24 mouse cellular contexts compared by ENCODE assay signal in genomic region chr16:56705731-56706130, GRCm38 (mm10). TPM values are rescaled to one million over a fixed set of nuclear protein-coding genes. Genes with fewer than 3 reads are reported as not detected.
DNase-seq lines count a peak whose midpoint lies in the region; ATAC-seq and TF ChIP-seq lines count a peak whose summit lies in the region.
"Had no signal": no experiment of that assay in that cellular context is flagged by ENCODE, and none has a peak within 500 bp of the region (broad histone marks: within the 10 kb centered on the region; RNA-seq: fewer than 3 reads in every experiment).

No protein-coding gene starts in this region.

- WGBS in liver, embryonic 14.5 days (ENCODE audit: insufficient replicate concordance), result 82% methylated on average over 3 of the region's 3 CpGs

- H3K9me3 ChIP-seq in liver, embryonic 14.5 days (ENCODE audit: control insufficient read depth, low read length), result no peaks in the 10 kb centered on the region
- no peaks in the 10 kb centered on the region for H3K9me3 ChIP-seq in CH12.LX (replicated peaks; ENCODE audit: low read length)
- H3K9me3 ChIP-seq: embryonic facial prominence, embryonic 13.5 days; forebrain, embryonic 13.5 days; hindbrain, embryonic 12.5 days; limb, embryonic 15.5 days; midbrain, embryonic 12.5 days had no signal

- TF ChIP-seq POLR2A in CH12.LX (IDR thresholded peaks at IDR 0.05; ENCODE audit: low read depth, low read length), result no peak

- in situ Hi-C loops in CH12.LX (cut with MboI; ENCODE audit: low pct_ligation_motif_present, low pct_unique_long_range_greater_than_20kb, low sequenced_read_pairs), result loop anchor here (25.0 kb wide), 1 partner anchor 768 kb away; the partner anchor contains the start of gene Cep97

- TF ChIP-seq RAD21 in CH12.LX (IDR thresholded peaks at IDR 0.05; ENCODE audit: low read depth, low read length), result no peak; the same call in 1 of the 2 replicates

- peaks cover 3% of the 10 kb centered on the region for H3K79me2 ChIP-seq in CH12.LX (replicated peaks; ENCODE audit: control insufficient read depth, extremely low read depth, insufficient read depth, poor library complexity, severe bottlenecking)

- no peaks in the 10 kb centered on the region for H3K27me3 ChIP-seq in liver, embryonic 14.5 days (ENCODE audit: control insufficient read depth, insufficient read depth, low read length)
- no peaks in the 10 kb centered on the region for H3K27me3 ChIP-seq in CH12.LX (replicated peaks)
- H3K27me3 ChIP-seq: embryonic facial prominence, embryonic 13.5 days; forebrain, embryonic 13.5 days; hindbrain, embryonic 12.5 days; limb, embryonic 15.5 days; midbrain, embryonic 12.5 days had no signal

- dilution Hi-C loops in CH12.LX (cut with MboI; ENCODE audit: extremely low pct_ligation_motif_present, extremely low pct_unique_long_range_greater_than_20kb, low sequenced_read_pairs), result no loop called here

- H3K27ac ChIP-seq in liver, embryonic 14.5 days, result no peak overlapping the region
- H3K27ac ChIP-seq in CH12.LX (ENCODE audit: insufficient read depth, low read depth), result no peak overlapping the region
- H3K27ac ChIP-seq: embryonic facial prominence, embryonic 13.5 days; forebrain, embryonic 13.5 days; hindbrain, embryonic 12.5 days; left cerebral cortex, adult 2 months; limb, embryonic 15.5 days; midbrain, embryonic 12.5 days had no signal

- TF ChIP-seq CTCF in liver, embryonic 14.5 days (IDR thresholded peaks at IDR 0.05; ENCODE audit: low read depth), result peak; percentile 25; the same call in 1 of the 2 replicates
- peak in 1 of 2 experiments; percentile 50; a peak in 2 of 4 replicates for TF ChIP-seq CTCF in CH12.LX (conservative IDR thresholded peaks at IDR 0.05 in 1 of 2, IDR thresholded peaks at IDR 0.05 in 1 of 2; ENCODE audit: low read depth in 2 of 2, low read length in 2 of 2)

- no peak overlapping the region for H3K4me3 ChIP-seq in liver, embryonic 14.5 days (ENCODE audit: insufficient read depth in 1 of 2, low read depth in 2 of 2, low read length in 2 of 2)
- H3K4me3 ChIP-seq in CH12.LX (replicated peaks in 1 of 3; ENCODE audit: low read depth in 2 of 3, low read length in 2 of 3, poor library complexity in 1 of 3), result no peak overlapping the region
- H3K4me3 ChIP-seq: embryonic facial prominence, embryonic 13.5 days; erythroblast, embryonic 14.5 days; forebrain, embryonic 13.5 days; hindbrain, embryonic 12.5 days; left cerebral cortex, adult 2 months; limb, embryonic 15.5 days; midbrain, embryonic 12.5 days had no signal

- no peak for TF ChIP-seq EP300 in liver, embryonic 14.5 days (IDR thresholded peaks at IDR 0.05; ENCODE audit: low read depth)
- no peak for TF ChIP-seq EP300 in CH12.LX (IDR thresholded peaks at IDR 0.05; ENCODE audit: low read length)

- no peaks in the 10 kb centered on the region for H3K4me1 ChIP-seq in liver, embryonic 14.5 days (replicated peaks; ENCODE audit: control insufficient read depth in 2 of 2, insufficient read depth in 2 of 2, low read length in 1 of 2)
- peaks cover 0 to 10% of the 10 kb centered on the region in 2 experiments; a peak in 2 of 4 replicates for H3K4me1 ChIP-seq in CH12.LX (ENCODE audit: control insufficient read depth in 1 of 2, insufficient read depth in 2 of 2)
- H3K4me1 ChIP-seq: embryonic facial prominence, embryonic 13.5 days; forebrain, embryonic 13.5 days; hindbrain, embryonic 12.5 days; limb, embryonic 15.5 days; midbrain, embryonic 12.5 days had no signal

- H3K36me3 ChIP-seq in liver, embryonic 14.5 days (replicated peaks; ENCODE audit: control insufficient read depth, insufficient read depth, low read depth), result peaks cover 53% of the 10 kb centered on the region
- peaks cover 48 to 79% of the 10 kb centered on the region in 2 experiments for H3K36me3 ChIP-seq in CH12.LX (replicated peaks in 1 of 2; ENCODE audit: control insufficient read depth in 1 of 2, insufficient read depth in 1 of 2, low read length in 1 of 2)

- no peak overlapping the region for H3K9ac ChIP-seq in liver, embryonic 14.5 days (replicated peaks)
- H3K9ac ChIP-seq in CH12.LX (ENCODE audit: insufficient read depth, low read depth), result no peak overlapping the region
- H3K9ac ChIP-seq: embryonic facial prominence, embryonic 13.5 days; forebrain, embryonic 13.5 days; hindbrain, embryonic 12.5 days; limb, embryonic 15.5 days; midbrain, embryonic 12.5 days had no signal

- DNase-seq in liver, embryonic 14.5 days (ENCODE audit: low read depth in 3 of 3, low spot score in 3 of 3), result no peak
- DNase-seq in liver, result no peak
- DNase-seq in 416B (ENCODE audit: low read depth), result peak; percentile 23
- DNase-seq in CH12.LX (ENCODE audit: extremely low read depth), result peak; percentile 33
- DNase-seq in urinary bladder, adult 18-20 months (ENCODE audit: low spot score in 2 of 2), result no peak
- no peak for DNase-seq in cerebellum, postnatal 4 days (ENCODE audit: low spot score in 2 of 2)
- DNase-seq: adrenal gland, adult 2 months; cerebellum, adult 18-20 months; cerebellum, postnatal 14 days; embryo, embryonic 11 days; kidney, adult 9 months; kidney, postnatal 4 days; left cerebral cortex, postnatal 4 days; lung, adult 18-20 months; lung, postnatal 36 days had no signal

- ATAC-seq in liver, embryonic 14.5 days (ENCODE audit: insufficient read depth), result no peak
- peak; percentile 84 for ATAC-seq in megakaryocyte-erythroid progenitor cell, adult 5-6 weeks (replicated peaks; ENCODE audit: low FRiP score, low TSS enrichment, poor library complexity, severe bottlenecking)
- ATAC-seq: forebrain, embryonic 13.5 days; inflammation-experienced regulatory T-cells, adult 6 months had no signal

- no peak overlapping the region for H3K4me2 ChIP-seq in liver, embryonic 14.5 days (ENCODE audit: low read depth)
- no peak overlapping the region for H3K4me2 ChIP-seq in CH12.LX (ENCODE audit: insufficient read depth, low read depth, poor library complexity, severe bottlenecking)
- H3K4me2 ChIP-seq: embryonic facial prominence, embryonic 13.5 days; forebrain, embryonic 13.5 days; hindbrain, embryonic 12.5 days; limb, embryonic 15.5 days; midbrain, embryonic 12.5 days had no signal

TF ChIP-seq in CH12.LX, 34 proteins besides CTCF, POLR2A, EP300 and RAD21:
- TF ChIP-seq SMC3 (IDR thresholded peaks at IDR 0.05; ENCODE audit: low read depth, low read length), result peak; percentile 45
- TF ChIP-seq ELF1 (IDR thresholded peaks at IDR 0.05; ENCODE audit: low read depth, low read length), result no peak

RNA-seq across cellular contexts. Expression of gene Tfg, which starts 11.5 kb away (rescaled TPM):
- 40.7 and 48.1 TPM in 2 replicates for polyA plus RNA-seq in liver, embryonic 14.5 days (2012; rRNA removed)
- polyA plus RNA-seq in liver, embryonic 14.5 days (2014; fragmentation: Nextera tagmentation; extraction: Ambion mirVana), result 74.2 and 74.5 TPM in 2 replicates
- total RNA-seq in CH12.LX (2012; rRNA removed) (54.2 and 56.7 TPM in 2 replicates), CH12.LX (2014; rRNA removed) (103 and 104 TPM in 2 replicates)
- polyA plus RNA-seq in CH12.LX (2012; ENCODE audit: insufficient read length, low read depth), result 84.1 and 132 TPM in 2 replicates
- 110 and 124 TPM in 2 replicates for total RNA-seq in megakaryocyte-erythroid progenitor cell, adult 5-6 weeks (2014; fragmentation: Nextera tagmentation)
- total RNA-seq in megakaryocyte-erythroid progenitor cell, adult 5-6 weeks (2017), result 69.1 and 143 TPM in 2 replicates

Comparison
In these comparisons a context has a peak if more than half of its experiments do, and no peak if none do; other contexts are left out.
1. DNase-seq: peak in 416B (single experiment) and CH12.LX (single experiment); none in liver, embryonic 14.5 days (0 of 3), liver (single experiment), urinary bladder, adult 18-20 months (0 of 2) and cerebellum, postnatal 4 days (0 of 2).